Mouse (Mus musculus) ES-E14 (cell line): ENCODE measurements around the gene Wdr4.
"Not testable (repeated sequence)": the region's sequence is repeated elsewhere in the genome, so short reads cannot be mapped to it uniquely, and the experiment has no call there.

ENCODE experiments used
- HCFC1 ChIP-seq: IDR thresholded peaks from 2 replicates; pipeline ENCODE4 v1.6.1; 2012; ENCODE audit warnings: low read length, inconsistent platforms, borderline replicate concordance; ENCODE audit not compliant: insufficient read depth
- MAFK ChIP-seq: IDR thresholded peaks from 2 replicates; pipeline ENCODE4 v1.6.1; 2014; ENCODE audit warnings: mild to moderate bottlenecking, low read depth, low read length, inconsistent platforms; ENCODE audit not compliant: insufficient read depth

- TF ChIP-seq MAFK, HCFC1: not testable (repeated sequence)
Observed at GRCm38 (mm10) chr17:31552601-31553000, 32.8 kb upstream of the Wdr4 start.
